Mouse (Mus musculus): ENCODE results near the gene Muc2.
A peak's percentile ranks its signal among the peaks of the same experiment; 100 is the strongest.
"Not testable (repeated sequence)": the region's sequence is repeated elsewhere in the genome, so short reads cannot be mapped to it uniquely, and the experiment has no call there.

Gene Muc2

GRCm38 (mm10) chr7:141690040-141690439 lies at the start of gene Muc2:
Gene Muc2, plus strand, starts transcription at chr7:141690340.
- DNase-seq (ENCODE audit: low spot score), result no peak

GRCm38 (mm10) chr7:141642375-141642774 lies 47.8 kb upstream of the Muc2 start:
- no peak for DNase-seq (ENCODE audit: low spot score)

DNA sequence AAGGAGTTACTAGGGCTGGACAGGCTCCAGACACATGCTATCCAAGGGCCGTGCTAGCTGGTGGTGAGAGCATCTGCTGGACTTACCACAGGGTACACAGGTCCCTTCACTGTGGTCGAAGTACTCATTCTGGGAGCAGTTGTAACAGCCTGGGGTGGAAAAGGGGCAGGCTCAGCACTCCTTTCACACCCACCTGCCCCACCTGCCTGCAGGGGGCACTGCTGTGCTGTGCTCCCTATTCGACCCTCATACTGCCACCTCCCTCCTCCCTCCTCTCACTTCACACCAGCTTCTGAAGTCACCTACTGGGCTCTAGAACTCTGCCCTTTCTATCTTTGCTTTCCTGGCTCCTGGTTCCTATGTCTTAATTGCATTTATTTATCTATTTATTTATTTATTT lies 47.0 kb upstream of the Muc2 start:
- no peak for DNase-seq (ENCODE audit: low spot score)

GRCm38 (mm10) chr7:141647083-141647482 lies 43.1 kb upstream of the Muc2 start:
- no peak for DNase-seq (ENCODE audit: low spot score)

DNA sequence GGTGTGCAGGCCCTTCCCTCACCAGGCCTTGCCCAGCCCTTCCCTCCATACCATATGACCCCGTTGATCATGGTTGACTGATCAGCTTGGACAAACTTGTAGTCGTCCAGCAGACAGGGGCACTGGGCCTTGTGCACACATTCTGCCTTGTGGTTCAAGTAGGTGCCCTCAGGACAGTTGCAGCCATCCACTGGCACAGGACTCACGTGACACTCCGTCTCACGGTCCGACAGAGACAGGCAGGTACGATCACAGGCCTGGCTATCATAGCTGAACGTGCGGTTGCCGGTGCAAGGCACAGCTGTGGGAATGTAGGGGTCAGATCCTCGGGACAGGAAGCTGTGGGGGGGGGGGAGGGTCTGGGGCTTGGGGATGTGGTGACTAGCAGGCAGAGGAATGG lies 42.3 kb upstream of the Muc2 start:
- DNase-seq (ENCODE audit: low spot score), result no peak

DNA sequence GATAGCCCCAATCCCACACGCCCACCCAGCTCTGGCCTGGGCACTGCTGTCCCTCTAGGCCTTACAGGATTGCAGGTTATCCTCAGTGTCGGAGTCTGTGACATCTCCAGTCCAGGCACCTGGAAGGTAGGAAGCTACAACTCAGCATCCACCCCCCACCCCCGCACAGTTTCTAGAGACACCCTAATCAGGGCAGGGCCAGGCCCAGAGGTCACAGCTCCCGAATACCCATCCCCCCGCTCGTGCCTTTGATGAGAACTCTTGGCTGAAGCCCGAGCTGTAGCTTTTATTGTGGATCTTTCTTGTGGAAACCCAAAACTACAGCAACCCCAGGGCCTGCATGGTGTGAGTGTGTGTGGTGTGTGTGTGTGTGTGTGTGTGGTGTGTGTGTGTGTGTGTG lies 37.9 kb upstream of the Muc2 start:
- no peak for DNase-seq (ENCODE audit: low spot score)

- no peak for DNase-seq (ENCODE audit: low spot score)
Observed at GRCm38 (mm10) chr7:141660346-141660745, 29.8 kb upstream of the Muc2 start.

GRCm38 (mm10) chr7:141661481-141661880 lies 28.7 kb upstream of the Muc2 start:
- DNase-seq (ENCODE audit: low spot score), result no peak

DNA sequence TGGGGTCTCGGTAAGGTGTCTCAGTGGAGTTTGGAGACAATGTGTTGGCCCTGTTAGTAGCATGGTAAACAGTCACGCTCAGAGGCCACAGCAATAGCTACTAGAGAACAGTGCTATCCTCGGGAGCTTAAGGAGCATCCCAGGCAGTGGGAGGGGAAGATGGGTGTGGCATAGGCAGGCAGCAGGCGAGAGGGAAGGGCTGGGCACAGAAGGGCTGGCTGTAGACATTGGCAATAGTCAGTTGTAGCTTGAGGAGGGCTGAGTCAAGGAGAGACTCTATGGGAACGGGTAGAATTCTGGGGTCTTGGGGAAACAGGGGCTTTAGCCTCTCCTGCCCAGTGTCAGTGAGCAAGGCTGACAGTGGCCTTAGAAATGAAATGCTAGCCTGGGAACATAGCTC lies 27.9 kb upstream of the Muc2 start:
- DNase-seq (ENCODE audit: low spot score), result no peak

- peak; percentile 10 for DNase-seq (ENCODE audit: low spot score)
Observed at GRCm38 (mm10) chr7:141666190-141666589, 23.9 kb upstream of the Muc2 start.

DNA sequence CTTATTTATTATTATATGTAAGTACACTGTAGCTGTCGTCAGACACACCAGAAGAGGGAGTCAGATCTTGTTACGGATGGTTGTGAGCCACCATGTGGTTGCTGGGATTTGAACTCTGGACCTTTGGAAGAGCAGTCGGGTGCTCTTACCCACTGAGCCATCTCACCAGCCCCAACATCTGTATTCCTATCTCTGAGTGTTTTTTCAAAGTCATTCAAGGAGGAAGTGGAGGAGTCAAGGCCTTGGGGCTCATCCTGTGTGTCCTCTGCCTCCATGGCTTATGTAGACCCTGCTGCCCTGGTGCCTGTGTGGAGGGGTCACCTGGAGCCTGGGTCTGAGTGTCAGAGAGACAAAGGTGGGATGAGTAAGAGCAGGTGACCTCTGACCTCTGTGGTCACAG lies 21.0 kb upstream of the Muc2 start:
- DNase-seq (ENCODE audit: low spot score), result not testable (repeated sequence)

GRCm38 (mm10) chr7:141670999-141671398 lies 19.1 kb upstream of the Muc2 start:
- peak; percentile 33 for DNase-seq (ENCODE audit: low spot score)

GRCm38 (mm10) chr7:141671626-141672291 lies 18.4 kb upstream of the Muc2 start:
- DNase-seq (ENCODE audit: low spot score), result no peak

GRCm38 (mm10) chr7:141678922-141679321 lies 11.2 kb upstream of the Muc2 start:
- no peak for DNase-seq (ENCODE audit: low spot score)

DNA sequence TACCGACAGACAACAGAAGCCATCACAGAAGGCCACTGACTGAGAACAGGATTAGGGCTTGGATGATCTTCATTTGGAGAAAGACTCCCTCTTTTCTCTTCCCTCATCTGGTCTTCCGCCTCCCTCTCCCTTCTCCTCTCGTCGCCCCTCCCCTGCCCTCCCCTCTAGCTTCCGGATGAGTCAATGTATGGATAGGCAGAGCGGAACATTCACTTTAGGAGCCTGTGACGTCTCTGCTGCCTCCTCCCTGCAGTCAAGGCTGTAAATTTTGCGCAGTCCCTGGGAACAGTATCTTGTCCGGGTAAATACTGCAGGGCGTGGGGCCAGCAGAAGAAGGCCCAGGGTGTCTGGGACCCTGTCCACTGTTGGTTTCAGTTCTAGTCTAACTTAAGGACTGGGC lies 2.8 kb upstream of the Muc2 start:
- DNase-seq (ENCODE audit: low spot score), result no peak

DNA sequence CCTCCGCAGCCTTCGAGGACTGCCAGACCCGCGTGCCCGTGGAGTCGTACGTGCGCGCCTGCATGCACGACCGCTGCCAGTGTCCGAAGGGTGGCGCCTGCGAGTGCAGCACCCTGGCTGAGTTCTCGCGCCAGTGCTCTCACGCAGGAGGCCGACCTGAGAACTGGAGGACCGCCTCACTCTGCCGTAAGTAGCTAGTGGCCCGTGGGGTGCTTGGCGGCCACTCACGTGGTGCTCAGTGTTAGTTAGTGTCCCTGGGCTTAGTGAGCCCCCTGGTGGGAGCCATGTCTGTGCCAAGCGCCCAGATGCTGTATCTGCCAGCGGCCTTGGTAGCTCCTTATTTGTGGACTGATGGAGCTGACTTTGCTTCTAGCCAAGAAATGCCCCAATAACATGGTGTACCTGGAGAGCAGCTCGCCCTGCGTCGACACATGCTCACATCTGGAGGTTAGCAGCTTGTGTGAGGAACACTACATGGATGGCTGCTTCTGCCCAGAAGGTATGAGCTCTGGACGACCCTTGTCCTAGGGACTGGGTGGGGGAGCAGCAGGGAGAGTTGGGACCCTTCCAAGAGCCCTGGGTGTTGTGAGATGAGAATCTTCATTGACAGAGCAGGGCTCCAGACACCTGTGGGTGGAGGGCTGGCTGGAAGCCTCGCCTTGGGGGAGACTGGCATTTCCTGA lies 3.6 kb downstream of the Muc2 start:
- DNase-seq (ENCODE audit: low spot score), result no peak

DNA sequence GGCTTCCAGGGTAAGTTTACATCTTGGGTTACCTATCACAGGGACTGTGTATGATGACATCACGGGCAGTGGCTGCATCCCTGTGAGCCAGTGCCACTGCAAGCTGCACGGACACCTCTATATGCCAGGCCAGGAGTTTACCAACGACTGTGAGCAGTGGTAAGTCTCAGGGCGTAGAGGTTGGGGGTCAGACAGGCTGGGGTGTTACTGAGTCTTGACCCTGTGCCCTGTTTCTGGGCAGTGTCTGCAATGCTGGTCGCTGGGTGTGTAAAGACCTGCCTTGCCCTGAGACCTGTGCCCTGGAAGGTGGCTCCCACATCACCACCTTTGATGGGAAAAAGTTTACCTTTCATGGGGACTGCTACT lies 4.1 kb downstream of the Muc2 start:
- DNase-seq (ENCODE audit: low spot score), result no peak

DNA sequence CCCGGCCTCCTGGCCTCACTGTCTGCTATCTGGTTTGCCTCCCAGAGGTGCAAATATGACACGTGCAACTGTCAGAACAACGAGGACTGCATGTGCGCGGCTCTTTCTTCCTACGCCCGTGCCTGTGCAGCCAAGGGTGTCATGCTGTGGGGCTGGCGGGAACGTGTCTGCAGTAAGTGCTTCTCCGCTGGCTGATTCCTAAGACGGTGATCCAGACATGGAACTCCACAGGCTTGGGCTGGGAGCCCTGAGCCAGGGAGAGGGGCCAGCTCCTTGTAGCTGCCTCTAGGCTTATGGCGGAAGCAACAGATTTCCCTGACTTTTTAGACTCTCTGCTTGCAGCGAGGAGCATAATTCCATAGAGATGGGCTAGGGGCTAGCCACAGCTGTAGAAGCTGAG lies 6.4 kb downstream of the Muc2 start:
- no peak for DNase-seq (ENCODE audit: low spot score)

DNA sequence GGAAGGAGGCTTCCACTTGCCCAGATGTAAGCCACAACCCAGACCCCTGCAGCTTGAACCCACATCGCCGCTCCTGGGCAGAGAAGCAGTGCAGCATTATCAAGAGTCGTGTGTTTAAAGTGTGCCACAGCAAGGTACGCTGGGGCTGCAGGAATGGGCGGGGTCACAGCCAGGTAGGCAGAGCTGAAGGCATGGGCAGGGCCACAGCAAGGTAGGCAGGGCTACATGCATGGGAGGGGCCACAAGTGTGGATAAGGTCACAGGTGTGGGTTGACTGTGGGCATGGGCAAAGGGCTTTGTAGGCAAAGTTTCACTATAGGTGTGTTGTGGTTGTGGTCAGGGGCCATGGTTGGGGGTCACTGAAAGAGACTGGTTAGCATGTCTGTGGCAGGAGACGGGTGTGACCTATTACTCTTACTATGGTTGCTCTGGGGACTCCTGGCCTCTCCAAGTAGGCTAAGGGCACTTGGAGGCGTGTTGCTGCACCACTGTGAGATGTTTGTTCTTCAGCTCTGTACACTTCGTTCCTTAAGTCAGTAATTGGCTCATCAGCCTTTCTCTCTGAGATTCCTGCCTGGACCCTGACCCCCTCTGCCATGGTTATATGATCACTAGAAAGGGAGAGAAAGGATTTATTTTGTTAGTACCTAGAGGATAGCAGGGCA lies 9.5 kb downstream of the Muc2 start:
- DNase-seq (ENCODE audit: low spot score), result no peak

- no peak for DNase-seq (ENCODE audit: low spot score)
Observed at GRCm38 (mm10) chr7:141747451-141748100, 57.4 kb downstream of the Muc2 start.

DNA sequence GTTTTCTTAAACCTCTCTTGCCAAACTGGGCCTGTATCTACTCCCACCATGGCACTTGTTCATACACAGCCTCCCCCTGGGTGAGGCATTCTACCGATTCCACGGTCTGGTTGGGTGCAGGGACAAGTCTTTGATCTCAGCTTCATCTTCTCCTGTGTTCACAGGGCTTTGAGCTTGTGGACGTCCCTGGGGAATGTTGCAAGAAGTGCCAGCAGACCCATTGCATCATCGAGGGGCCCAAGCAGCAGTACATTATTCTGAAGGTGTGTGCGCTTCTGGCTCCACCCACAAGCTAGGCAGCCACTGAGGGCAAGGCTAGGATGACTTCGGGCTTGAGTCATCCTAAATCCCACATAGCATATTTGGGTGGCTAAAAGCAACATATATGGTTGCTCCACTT lies 62.4 kb downstream of the Muc2 start:
- no peak for DNase-seq (ENCODE audit: low spot score)

DNA sequence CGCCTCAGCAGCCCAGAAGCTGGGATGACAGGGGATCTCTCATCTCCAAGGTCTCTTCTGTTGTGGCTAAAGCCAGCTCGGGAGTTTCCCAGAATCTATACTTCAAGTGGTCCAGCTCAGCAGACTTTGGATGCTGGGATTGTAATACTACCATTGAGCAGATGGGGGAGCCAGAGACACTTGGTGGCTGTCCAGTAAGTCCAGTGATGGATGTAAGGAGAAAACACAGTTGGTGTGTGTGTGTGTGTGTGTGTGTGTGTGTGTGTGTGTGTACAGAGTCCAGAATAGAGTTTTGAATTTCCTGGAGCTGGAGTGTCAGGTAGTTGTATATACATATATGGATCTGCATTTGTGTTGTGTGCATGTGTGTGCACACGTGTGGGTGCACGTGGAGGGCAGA lies 65.7 kb downstream of the Muc2 start:
- DNase-seq (ENCODE audit: low spot score), result peak; percentile 65

DNA sequence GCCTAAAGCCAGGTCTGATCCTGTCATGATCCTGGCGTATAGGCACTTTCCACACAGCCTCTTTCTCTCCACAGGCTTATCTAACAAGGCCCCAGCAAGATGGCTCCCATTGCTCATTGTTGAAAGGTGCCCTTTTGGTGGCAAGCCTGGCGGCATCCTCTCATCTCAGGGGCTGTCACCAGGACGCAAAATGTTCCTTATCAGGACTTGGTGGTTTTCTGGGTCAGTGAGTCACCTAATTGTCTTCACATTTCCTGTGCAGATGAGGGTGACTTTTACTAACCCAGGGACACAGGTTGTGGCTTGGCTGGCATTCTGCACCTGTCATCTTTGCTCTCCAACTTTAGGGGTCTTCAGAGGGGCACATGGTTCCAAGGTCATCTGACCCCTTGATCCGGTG lies 68.2 kb downstream of the Muc2 start:
- DNase-seq (ENCODE audit: low spot score), result no peak

Data from urinary bladder, postnatal 25 days (tissue).